Mouse (Mus musculus): ENCODE measurements around the gene Cracr2b. TPM values are rescaled to one million over a fixed set of nuclear protein-coding genes. Genes with fewer than 3 reads are reported as not detected.
A peak's percentile ranks its signal among the peaks of the same experiment; 100 is the strongest.

Cracr2b gene
- polyA plus RNA-seq, 1 experiment from 2014 or later, result 12.7 TPM

DNA sequence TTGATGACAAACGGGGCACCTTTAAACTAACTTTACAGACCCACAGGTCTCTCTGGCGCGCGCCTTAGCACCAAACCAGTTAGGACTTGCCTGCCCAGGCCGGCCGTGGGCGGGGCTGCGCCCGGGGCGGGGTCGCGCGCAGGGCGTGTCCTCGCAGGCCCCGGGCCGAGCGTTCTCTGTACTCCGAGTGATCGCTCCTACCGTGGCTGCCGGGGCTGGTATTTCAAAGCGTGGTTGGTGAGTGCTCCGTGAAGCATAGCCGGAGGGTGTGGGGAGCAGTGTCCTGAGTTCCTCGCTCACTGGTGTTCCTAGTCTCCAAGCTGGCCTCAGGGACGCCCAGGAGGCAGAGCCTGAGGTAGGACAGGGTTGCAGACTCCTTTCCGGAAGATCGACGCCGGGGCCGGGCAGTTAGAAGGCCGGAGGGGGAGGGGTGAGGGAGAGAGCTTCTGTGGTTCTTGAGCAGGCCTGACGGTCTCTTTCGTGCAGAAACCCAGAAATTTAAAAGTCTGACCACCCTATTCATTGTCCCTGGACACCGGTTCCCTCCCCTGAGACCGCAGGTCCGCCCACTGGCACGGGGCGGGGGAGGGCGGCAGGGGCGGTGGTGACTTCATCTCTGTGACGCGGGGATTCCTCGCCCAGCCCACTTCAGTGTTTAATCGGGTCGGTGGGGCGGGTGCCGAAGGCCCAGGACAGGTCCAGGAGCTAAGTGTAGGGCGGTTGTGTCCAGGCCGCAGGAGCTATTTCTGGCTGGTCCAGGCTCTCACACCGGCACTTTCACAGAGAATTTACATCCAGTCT lies 6.5 kb downstream of the Cracr2b start, which contains the start of gene Cd151:
Gene Cd151, plus strand, starts transcription at position 163 of the 801 bp plus-strand sequence.
- H3K9me3 ChIP-seq, result no peaks in the 10 kb centered on the region
- peak within 1 kb of the TSS; percentile 84 for H3K27ac ChIP-seq
- H3K27me3 ChIP-seq, result peaks cover 43% of the 10 kb centered on the region
- H3K36me3 ChIP-seq, result peaks cover 31% of the 10 kb centered on the region
- peak within 1 kb of the TSS; percentile 75 for H3K4me2 ChIP-seq
- under 1% methylated on average over 52 of the region's 52 CpGs for WGBS
- H3K4me1 ChIP-seq, result peaks cover 57% of the 10 kb centered on the region
- ATAC-seq (ENCODE audit: insufficient number of reproducible peaks, insufficient read depth, low FRiP score, low TSS enrichment, low read depth), result peak; percentile 76
- H3K9ac ChIP-seq, result peak within 1 kb of the TSS; percentile 85
- H3K4me3 ChIP-seq, result peak within 1 kb of the TSS; percentile 70

- Histone ChIP-seq H3K36me3 (peaks cover 36% of the 10 kb centered on the region), H3K27ac (peak overlapping the region; percentile 84), H3K4me1 (peaks cover 56% of the 10 kb centered on the region), H3K4me2 (peak overlapping the region; percentile 75), H3K4me3 (peak overlapping the region; percentile 70), H3K27me3 (peaks cover 36% of the 10 kb centered on the region), H3K9me3 (no peaks in the 10 kb centered on the region), H3K9ac (peak overlapping the region; percentile 85)
- ATAC-seq (ENCODE audit: insufficient number of reproducible peaks, insufficient read depth, low FRiP score, low TSS enrichment, low read depth), result no peak
- WGBS, result 14% methylated on average over 5 of the region's 5 CpGs
Measured at GRCm38 (mm10) chr7:141468164-141468521, 7.2 kb downstream of the Cracr2b start.

GRCm38 (mm10) chr7:141468522-141469211 lies 7.8 kb downstream of the Cracr2b start:
- Histone ChIP-seq H3K4me3 (peak overlapping the region; percentile 70), H3K4me1 (peaks cover 61% of the 10 kb centered on the region), H3K36me3 (peaks cover 36% of the 10 kb centered on the region), H3K4me2 (peak overlapping the region; percentile 75), H3K27ac (peak overlapping the region; percentile 84), H3K27me3 (peaks cover 31% of the 10 kb centered on the region), H3K9me3 (no peaks in the 10 kb centered on the region), H3K9ac (peak overlapping the region; percentile 85)
- 6% methylated on average over 8 of the region's 8 CpGs for WGBS
- peak; percentile 46 for ATAC-seq (ENCODE audit: insufficient number of reproducible peaks, insufficient read depth, low FRiP score, low TSS enrichment, low read depth)

GRCm38 (mm10) chr7:141469352-141469751 lies 8.5 kb downstream of the Cracr2b start:
- Histone ChIP-seq H3K4me1 (peaks cover 64% of the 10 kb centered on the region), H3K27ac (peak overlapping the region; percentile 84), H3K4me3 (peak overlapping the region; percentile 70), H3K36me3 (peaks cover 36% of the 10 kb centered on the region), H3K9me3 (no peaks in the 10 kb centered on the region), H3K4me2 (peak overlapping the region; percentile 75), H3K9ac (peak overlapping the region; percentile 85), H3K27me3 (peaks cover 24% of the 10 kb centered on the region)
- 80% methylated on average over 6 of the region's 6 CpGs for WGBS
- ATAC-seq (ENCODE audit: insufficient number of reproducible peaks, insufficient read depth, low FRiP score, low TSS enrichment, low read depth), result no peak

DNA sequence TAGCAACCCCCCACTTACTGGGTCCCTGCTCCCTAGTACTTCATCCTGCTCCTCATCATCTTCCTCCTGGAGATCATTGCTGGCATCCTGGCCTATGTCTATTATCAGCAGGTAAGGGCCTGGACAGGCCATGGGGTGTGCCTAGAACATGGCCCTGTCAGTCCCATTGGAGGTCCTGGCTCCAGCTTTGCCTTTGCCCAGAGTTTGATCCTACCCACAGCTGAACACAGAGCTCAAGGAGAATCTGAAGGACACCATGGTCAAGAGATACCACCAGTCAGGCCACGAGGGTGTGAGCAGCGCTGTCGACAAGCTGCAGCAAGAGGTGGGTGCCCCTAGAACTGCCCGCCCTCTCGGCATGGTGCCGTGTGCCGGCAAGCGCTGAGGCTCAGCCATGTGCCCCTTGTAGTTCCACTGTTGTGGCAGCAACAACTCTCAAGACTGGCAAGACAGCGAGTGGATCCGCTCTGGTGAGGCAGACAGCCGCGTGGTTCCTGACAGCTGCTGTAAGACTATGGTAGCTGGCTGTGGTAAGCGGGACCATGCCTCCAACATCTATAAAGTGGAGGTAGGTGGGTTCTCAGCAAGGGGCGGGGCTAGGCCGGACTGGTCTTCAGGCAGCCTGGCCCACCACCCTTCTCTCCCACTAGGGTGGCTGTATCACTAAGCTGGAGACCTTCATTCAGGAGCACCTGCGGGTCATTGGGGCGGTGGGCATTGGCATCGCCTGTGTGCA lies 9.2 kb downstream of the Cracr2b start:
- peak overlapping the region; percentile 75 for H3K4me2 ChIP-seq

GRCm38 (mm10) chr7:141470637-141470944 lies 9.7 kb downstream of the Cracr2b start:
- Histone ChIP-seq H3K9me3 (no peaks in the 10 kb centered on the region), H3K36me3 (peaks cover 36% of the 10 kb centered on the region), H3K27me3 (peaks cover 12% of the 10 kb centered on the region), H3K4me1 (peaks cover 55% of the 10 kb centered on the region), H3K4me3 (no peak overlapping the region), H3K27ac (no peak overlapping the region), H3K4me2 (no peak overlapping the region), H3K9ac (no peak overlapping the region)
- no peak for ATAC-seq (ENCODE audit: insufficient number of reproducible peaks, insufficient read depth, low FRiP score, low TSS enrichment, low read depth)
- 94% methylated on average over 10 of the region's 10 CpGs for WGBS

More for the DNA sequence above, 9.2 kb downstream of the Cracr2b start:
- no peak for ATAC-seq (ENCODE audit: insufficient number of reproducible peaks, insufficient read depth, low FRiP score, low TSS enrichment, low read depth)
- Histone ChIP-seq H3K4me1 (peaks cover 58% of the 10 kb centered on the region), H3K9ac (0 out of 2 replicates have a peak overlapping the region, but pooled peaks have one; percentile 85), H3K36me3 (peaks cover 36% of the 10 kb centered on the region), H3K27me3 (peaks cover 17% of the 10 kb centered on the region), H3K27ac (no peak overlapping the region), H3K4me3 (no peak overlapping the region), H3K9me3 (no peaks in the 10 kb centered on the region)
- 93% methylated on average over 18 of the region's 18 CpGs for WGBS

GRCm38 (mm10) chr7:141471236-141471635 lies 10.3 kb downstream of the Cracr2b start:
- Histone ChIP-seq H3K27me3 (peaks cover 5% of the 10 kb centered on the region), H3K4me1 (peaks cover 56% of the 10 kb centered on the region), H3K4me3 (no peak overlapping the region), H3K27ac (no peak overlapping the region), H3K9me3 (no peaks in the 10 kb centered on the region), H3K36me3 (peaks cover 36% of the 10 kb centered on the region), H3K4me2 (no peak overlapping the region), H3K9ac (no peak overlapping the region)
- 92% methylated on average over 1 of the region's 1 CpGs for WGBS
- ATAC-seq (ENCODE audit: insufficient number of reproducible peaks, insufficient read depth, low FRiP score, low TSS enrichment, low read depth), result no peak

DNA sequence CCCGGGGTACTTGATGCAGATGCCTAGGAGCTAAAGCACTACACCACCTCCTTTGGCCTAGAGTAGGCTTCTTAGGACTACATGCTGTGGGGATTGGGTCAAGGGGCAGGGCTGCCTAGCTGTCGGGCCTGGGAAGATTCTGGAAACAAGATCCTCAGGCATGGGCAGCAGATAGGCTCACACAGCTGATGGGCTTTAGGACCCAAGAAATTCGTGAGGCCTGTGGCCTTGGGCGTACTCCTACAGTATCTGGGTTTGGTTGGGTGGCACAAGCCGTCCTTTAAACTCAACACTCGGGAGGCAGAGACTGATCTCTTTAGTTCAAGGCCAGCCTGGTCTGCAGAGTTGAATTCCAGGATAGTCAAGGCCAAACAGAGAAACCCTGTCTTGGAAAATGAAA lies 11.3 kb downstream of the Cracr2b start:
- no peaks in the 10 kb centered on the region for H3K27me3 ChIP-seq
- no peak overlapping the region for H3K4me2 ChIP-seq
- H3K9ac ChIP-seq, result no peak overlapping the region
- H3K9me3 ChIP-seq, result no peaks in the 10 kb centered on the region
- WGBS, result 77% methylated on average over 6 of the region's 6 CpGs
- ATAC-seq (ENCODE audit: insufficient number of reproducible peaks, insufficient read depth, low FRiP score, low TSS enrichment, low read depth), result no peak
- H3K4me1 ChIP-seq, result peaks cover 57% of the 10 kb centered on the region
- H3K27ac ChIP-seq, result no peak overlapping the region
- no peak overlapping the region for H3K4me3 ChIP-seq
- peaks cover 36% of the 10 kb centered on the region for H3K36me3 ChIP-seq

DNA sequence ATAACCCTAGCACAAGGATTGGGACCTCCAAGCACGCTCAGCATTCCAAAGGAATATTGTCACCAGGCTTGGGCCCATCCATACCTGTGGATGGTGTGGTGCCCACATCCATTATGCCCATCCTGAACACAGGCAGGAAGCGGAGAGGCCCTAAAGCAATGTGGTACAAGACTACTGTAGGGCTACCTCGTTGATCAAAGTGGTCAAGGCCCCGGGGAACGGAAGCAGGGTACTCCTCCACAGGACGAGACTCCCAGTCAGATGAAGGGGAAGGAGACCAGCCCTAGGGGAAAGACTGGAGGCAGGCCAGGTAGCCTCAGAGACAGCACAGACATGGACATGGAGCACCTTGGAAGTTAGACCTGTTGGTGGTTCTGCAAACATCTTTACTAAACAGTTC lies 11.9 kb downstream of the Cracr2b start:
- Histone ChIP-seq H3K27ac (no peak overlapping the region), H3K9ac (peak overlapping the region; percentile 32; the same call in 1 of the 2 replicates), H3K4me3 (no peak overlapping the region), H3K9me3 (no peaks in the 10 kb centered on the region), H3K36me3 (peaks cover 36% of the 10 kb centered on the region), H3K27me3 (no peaks in the 10 kb centered on the region), H3K4me2 (no peak overlapping the region), H3K4me1 (peaks cover 63% of the 10 kb centered on the region)
- no peak for ATAC-seq (ENCODE audit: insufficient number of reproducible peaks, insufficient read depth, low FRiP score, low TSS enrichment, low read depth)
- 86% methylated on average over 6 of the region's 6 CpGs for WGBS

GRCm38 (mm10) chr7:141474160-141474559 lies 13.3 kb downstream of the Cracr2b start:
- Histone ChIP-seq H3K4me3 (peak overlapping the region; percentile 78), H3K27me3 (no peaks in the 10 kb centered on the region), H3K9me3 (no peaks in the 10 kb centered on the region), H3K9ac (peak overlapping the region; percentile 82), H3K36me3 (peaks cover 34% of the 10 kb centered on the region), H3K27ac (no peak overlapping the region), H3K4me2 (peak overlapping the region; percentile 86), H3K4me1 (peaks cover 57% of the 10 kb centered on the region)
- WGBS, result 10% methylated on average over 5 of the region's 5 CpGs
- ATAC-seq (ENCODE audit: insufficient number of reproducible peaks, insufficient read depth, low FRiP score, low TSS enrichment, low read depth), result no peak

- H3K9ac ChIP-seq, result peak within 1 kb of the TSS; percentile 82
Measured at GRCm38 (mm10) chr7:141475011-141475804, 14.3 kb downstream of the Cracr2b start, which contains the start of the genes Polr2l and Tspan4. Gene Polr2l, minus strand, starts transcription at chr7:141475132. Gene Tspan4, plus strand, starts transcription at chr7:141475240.

More at GRCm38 (mm10) chr7:141475011-141475804, 14.3 kb downstream of the Cracr2b start, which contains the start of the genes Polr2l and Tspan4:
- peak within 1 kb of the TSS; percentile 86 for H3K4me2 ChIP-seq
- peaks cover 24% of the 10 kb centered on the region for H3K36me3 ChIP-seq
- ATAC-seq (ENCODE audit: insufficient number of reproducible peaks, insufficient read depth, low FRiP score, low TSS enrichment, low read depth), result peak; percentile 74
- peaks cover 46% of the 10 kb centered on the region for H3K4me1 ChIP-seq
- peak within 1 kb of the TSS; percentile 90 for H3K27ac ChIP-seq
- H3K27me3 ChIP-seq, result no peaks in the 10 kb centered on the region; the same call in 1 of the 2 replicates
- under 1% methylated on average over 87 of the region's 87 CpGs for WGBS
- H3K9me3 ChIP-seq, result no peaks in the 10 kb centered on the region
- H3K4me3 ChIP-seq, result peak within 1 kb of the TSS; percentile 78

All from embryonic facial prominence, embryonic 13.5 days (tissue).